Mouse (Mus musculus) right cerebral cortex, adult 2 months (tissue): Measurements from ENCODE around the gene Dppa1.
"Not testable (repeated sequence)": the region's sequence is repeated elsewhere in the genome, so short reads cannot be mapped to it uniquely, and the experiment has no call there.

Experiments used
- DNase-seq, 2 experiments: peaks; one replicate each; pipeline ENCODE4 v3.0.0; 2021 to 2022; ENCODE audit warnings: low spot score in 2 of 2

The Dppa1 gene

DNA sequence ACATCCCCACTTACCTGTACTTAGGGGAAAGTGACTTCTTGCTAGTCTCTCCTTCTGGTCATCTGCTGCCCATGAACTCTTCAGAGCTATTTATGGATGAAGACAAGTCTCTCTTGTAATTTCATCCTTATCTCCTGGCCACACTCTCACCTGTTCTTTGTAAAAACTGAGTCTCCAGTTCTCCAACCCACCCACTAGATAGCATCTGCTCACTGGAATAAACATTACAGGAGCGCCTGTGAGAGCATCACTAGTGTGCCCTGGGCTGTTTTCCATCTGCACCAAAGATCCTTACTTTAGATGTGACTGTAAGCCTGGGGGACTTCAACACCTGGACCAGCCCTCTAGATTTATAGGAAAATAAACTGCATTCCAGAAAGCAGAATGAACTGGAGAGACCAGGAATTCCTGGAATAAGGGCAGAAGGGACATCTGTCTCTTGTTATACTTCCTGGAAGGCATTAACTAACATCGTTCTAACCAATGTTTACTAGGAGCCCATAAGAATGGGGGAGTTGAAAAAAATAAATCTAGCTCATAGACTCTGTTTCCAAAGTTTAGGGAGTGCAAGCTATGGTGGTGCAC lies at the start of gene Dppa1:
Dppa1 (minus strand) TSS at position 51 of the 585 bp plus-strand sequence.
- no peak for DNase-seq

DNA sequence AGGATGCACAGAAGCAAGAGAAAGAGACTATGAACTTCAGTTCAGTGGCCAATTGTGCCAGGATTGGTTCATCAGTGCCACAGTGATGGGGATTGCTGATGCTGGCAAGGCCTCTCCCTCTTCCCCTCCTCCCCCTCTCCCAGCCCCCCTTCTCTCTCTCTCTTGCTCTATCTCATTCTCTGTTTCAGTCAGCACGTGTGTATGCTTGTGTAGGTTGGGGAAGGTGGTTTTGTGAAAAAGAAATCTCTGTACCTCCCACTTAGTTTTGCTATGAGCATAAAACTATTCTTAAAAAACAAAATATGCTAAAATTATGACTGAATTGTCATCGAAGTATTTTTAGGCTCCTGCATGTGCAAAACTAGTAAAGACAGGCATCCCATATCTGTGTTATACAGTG lies 38.9 kb upstream of the Dppa1 start:
- DNase-seq, result no peak

DNA sequence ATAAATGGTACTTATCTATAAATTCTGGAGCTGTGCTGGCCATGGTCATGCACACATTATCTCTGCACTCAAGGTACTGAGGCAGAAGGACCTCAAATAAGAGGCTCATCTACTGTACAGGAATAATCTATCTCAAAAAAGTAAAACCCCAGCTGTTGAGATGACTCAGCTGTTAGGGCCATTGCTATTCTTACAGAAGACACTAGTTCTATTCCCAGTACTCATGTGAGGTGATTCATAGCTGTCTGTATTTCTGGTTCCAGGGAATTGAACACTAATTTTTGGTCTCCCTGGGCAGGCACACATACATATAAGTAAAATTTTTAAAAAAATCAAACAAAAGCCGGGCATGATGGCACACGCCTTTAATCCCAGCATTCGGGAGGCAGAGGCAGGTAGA lies 38.0 kb upstream of the Dppa1 start:
- no peak for DNase-seq

DNA sequence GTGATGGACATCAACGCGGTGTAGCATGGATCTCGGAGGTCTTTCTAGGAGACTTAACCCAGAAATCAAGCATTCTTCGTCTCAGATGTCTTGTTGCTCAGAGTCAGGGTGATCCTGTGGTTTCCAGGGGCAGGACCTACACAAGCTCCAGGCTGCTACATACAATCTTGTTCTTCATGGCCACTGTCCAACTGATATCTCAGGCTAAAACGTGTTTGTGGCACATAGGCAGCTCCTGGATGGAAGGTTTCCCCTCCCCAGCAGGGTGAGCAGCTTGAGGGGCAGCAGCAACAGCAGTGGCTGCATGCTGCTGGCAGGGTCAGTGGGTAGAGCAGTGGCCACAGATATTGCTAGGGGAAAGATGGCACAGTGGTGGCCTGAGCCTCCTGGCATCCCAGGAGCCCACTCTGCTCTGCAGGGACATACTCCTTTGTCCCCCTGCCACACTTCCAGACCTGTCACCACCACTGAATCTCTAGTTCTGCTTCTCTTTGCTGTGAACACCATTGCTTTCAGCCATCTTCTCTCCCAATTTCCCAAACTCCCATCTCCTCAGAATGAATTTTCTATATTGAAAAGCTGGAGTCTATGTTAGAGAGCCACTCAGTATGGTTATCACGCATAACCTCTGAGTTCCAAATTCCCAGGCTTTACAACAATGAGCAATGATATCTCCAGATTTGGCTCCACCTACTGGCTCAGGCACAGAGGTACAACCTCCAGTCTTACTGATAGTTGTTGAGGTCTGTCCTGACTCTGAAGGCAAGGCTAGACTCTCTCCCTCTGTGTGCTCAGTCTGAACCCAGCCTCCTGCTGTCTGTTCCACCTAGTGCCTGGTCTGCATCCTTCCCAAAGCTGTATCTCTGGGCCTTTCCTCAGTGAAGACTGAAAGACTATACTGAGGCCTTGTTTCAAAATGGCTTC lies 36.8 kb upstream of the Dppa1 start:
- peak; percentile 25 to 38 for DNase-seq

DNA sequence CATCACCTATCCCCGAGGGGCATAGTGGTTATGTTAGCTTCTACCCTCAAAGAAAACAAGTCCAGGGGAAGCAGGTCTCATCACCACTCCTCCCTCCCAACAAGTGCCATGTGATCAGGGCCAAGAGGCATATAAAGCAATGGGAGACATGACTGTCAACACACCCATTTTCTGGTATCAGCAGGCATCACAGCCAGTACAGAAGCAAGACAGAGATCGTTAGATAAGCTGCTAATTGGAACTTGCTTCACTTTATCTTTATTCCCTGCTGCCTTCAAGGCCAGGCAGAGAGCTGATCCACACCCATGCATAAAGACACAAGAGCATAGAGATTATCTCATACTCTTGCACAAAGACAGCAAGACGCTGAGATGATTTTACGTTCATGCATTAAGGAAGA lies 34.2 kb upstream of the Dppa1 start:
- no peak for DNase-seq

GRCm38 (mm10) chr11:46652476-46652875 lies 23.4 kb upstream of the Dppa1 start:
- no peak for DNase-seq

- DNase-seq, result not testable (repeated sequence)
Measured at GRCm38 (mm10) chr11:46649655-46650054, 20.6 kb upstream of the Dppa1 start.

- DNase-seq, result no peak
Measured at GRCm38 (mm10) chr11:46644824-46645223, 15.8 kb upstream of the Dppa1 start.

GRCm38 (mm10) chr11:46636568-46636967 lies 7.5 kb upstream of the Dppa1 start:
- DNase-seq, result no peak

- not testable (repeated sequence) for DNase-seq
Measured at GRCm38 (mm10) chr11:46635516-46635915, 6.5 kb upstream of the Dppa1 start.

DNA sequence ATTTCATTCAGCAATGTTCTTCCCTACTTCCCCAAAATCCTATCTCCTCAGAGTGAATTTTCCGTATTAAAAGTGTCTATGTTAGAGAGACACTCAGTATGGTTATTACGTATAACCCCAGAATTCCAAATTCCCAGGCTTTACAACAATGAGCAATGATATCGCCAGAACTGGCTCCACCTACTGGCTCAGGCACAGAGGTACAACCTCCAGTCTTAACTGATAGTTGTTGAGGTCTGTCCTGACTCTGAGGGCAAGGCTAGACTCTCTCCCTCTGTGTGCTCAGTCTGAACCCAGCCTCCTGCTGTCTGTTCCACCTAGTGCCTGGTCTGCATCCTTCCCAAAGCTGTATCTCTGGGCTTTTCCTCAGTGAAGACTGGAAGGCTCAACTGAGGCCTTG lies 2.6 kb upstream of the Dppa1 start:
- peak; percentile 44 to 67 for DNase-seq

DNA sequence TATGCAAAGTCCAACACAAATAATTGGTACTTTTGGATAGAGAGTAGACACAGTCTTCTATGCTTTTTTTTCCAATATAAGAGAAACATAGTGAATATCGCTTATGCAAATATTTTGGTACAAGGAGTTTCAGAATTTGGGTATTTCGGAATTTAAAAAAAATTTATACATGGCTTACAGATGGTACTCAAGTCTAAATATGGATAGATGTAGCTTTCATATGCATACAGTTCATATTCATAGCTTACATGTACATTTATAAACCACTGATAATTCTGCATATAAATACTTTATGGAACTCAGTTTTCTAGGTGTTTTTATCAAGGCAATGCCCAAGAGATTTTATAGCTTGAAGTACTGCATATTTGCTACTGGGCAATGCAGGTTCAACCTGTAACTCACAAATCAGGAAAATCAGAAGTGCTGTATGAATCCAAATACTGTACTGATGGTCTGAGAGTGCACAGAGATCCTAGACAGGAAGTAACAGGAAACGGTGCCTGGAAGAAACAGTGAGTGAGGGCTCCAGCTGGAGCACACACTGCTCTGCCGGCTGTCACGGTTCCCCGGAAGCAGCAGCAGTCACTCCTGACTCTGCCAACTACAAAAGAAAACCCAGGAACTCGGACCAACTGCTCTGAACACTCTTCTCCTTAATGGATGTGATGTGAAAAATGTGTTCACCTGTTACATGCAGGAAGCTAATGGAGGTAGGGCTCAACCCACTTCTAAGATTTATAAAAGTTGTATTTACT lies 8.5 kb downstream of the Dppa1 start:
- DNase-seq, result no peak

GRCm38 (mm10) chr11:46619929-46620328 lies 9.1 kb downstream of the Dppa1 start:
- DNase-seq, result no peak

GRCm38 (mm10) chr11:46592416-46592815 lies 36.6 kb downstream of the Dppa1 start:
- no peak for DNase-seq

- DNase-seq, result no peak
Measured at GRCm38 (mm10) chr11:46582741-46583140, 46.3 kb downstream of the Dppa1 start.

DNA sequence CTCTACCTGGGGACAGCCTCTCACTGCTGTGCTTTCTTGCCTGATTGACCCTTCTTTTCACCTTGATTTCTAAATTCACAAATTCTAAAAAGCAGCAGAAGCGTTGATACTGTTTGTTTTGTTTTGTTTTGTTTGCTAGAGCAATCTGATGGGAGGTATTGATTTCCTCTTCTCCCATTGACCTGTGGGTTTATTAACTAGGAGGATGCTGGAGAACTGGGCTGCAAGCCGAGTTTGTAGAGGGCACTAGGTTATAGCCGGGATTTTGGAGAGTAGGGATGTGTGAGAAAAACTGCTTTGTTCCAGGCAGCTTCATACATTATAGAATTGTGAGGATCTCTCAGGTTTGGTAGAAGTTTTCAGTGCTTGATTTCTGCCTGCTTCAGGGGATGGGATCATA lies 48.6 kb downstream of the Dppa1 start:
- DNase-seq, result no peak

- no peak for DNase-seq
Measured at GRCm38 (mm10) chr11:46578771-46579281, 50.2 kb downstream of the Dppa1 start.

GRCm38 (mm10) chr11:46571327-46571726 lies 57.7 kb downstream of the Dppa1 start, which contains the start of gene BC053393:
Gene BC053393, plus strand, starts transcription at chr11:46571536.
- peak; percentile 6 to 10 for DNase-seq

DNA sequence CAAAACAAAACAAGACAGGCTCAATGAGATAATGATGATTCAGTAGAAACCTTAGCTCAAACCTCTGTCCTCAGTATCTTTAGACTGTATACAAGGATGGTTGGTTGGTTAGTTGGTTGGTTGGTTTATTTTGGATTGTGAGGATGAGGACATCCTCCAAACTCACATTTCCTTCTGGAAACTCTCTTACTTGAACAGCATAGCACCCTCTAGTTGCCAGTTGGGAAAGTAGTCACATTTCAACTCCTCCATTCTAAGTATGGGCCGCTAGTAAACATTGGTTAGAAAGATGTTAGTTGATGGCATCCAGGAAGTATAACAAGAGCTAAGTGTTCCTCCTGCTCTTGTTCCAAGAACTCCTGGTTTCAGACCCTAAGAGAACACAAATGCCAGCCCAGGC lies 60.0 kb downstream of the Dppa1 start:
- no peak for DNase-seq

GRCm38 (mm10) chr11:46565967-46566366 lies 63.1 kb downstream of the Dppa1 start:
- DNase-seq, result no peak

DNA sequence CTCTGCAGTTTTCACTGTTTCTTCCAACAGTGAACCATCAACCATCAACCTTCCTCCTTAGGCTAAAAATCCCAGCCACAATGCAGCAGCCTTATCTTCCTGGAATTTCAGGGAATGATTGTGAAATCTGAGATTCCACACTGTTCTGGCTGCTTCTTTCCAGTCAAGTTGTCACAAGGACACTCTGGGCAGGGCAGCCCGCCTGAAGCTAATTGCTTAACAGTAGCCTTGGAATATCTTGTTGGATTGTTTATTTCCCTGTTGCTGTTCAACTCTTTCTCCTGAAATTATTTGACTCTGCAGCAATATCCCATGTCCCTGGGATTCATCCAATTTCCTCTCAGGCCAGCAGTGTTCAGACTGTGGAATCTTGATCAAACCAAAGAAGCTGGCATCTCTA lies 64.4 kb downstream of the Dppa1 start:
- no peak for DNase-seq

DNA sequence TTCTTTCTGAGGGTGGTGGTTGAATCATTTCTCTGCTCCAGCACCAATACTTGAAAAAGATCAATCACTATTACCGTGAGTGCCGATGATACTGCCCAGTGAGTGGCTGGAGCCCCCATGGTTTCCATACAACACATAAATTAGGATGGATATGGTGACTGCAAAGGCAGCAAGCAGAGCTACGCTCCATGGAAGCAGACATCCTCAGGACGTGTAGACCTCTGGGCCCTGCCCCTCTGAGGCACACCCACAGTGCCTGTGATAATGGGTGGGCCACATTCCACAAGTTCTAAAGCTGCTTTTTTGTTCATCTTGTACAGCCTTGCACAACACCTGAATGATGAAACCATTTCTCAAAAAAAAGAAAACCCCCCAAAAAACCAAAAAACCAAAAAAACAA lies 68.0 kb downstream of the Dppa1 start:
- no peak for DNase-seq
